Mouse (Mus musculus) liver, postnatal 0 days (tissue): ENCODE measurements at regions not wholly inside any gene's neighbourhood (a gene's known extent, or its start where the extent isn't known, plus 50 kb on each side); places are given as distances from the start of the nearest gene placed in this dataset.

Experiments used
- CTCF ChIP-seq: sonication (generic); IDR thresholded peaks from 2 replicates; pipeline ENCODE4 v1.5.1; 2016; ENCODE audit warnings: antibody characterized with exemption, low read depth
- EP300 ChIP-seq: IDR thresholded peaks from 2 replicates; pipeline ENCODE4 v1.6.1; 2016; ENCODE audit warnings: antibody characterized with exemption, low read depth, mild to moderate bottlenecking

GRCm38 (mm10) chr2:159448976-159449375 lies 654.4 kb downstream of the Dhx35 start:
- TF ChIP-seq EP300 (no peak), CTCF (no peak)
